Mouse (Mus musculus): ENCODE data around the gene Plpp2.

- no peak for TF ChIP-seq POLR2A (IDR thresholded peaks at IDR 0.05; ENCODE audit: insufficient read depth, low read depth, low read length)
- no peak for TF ChIP-seq CTCF (IDR thresholded peaks at IDR 0.05; ENCODE audit: insufficient read depth, low read depth, low read length)
Observed at GRCm38 (mm10) chr10:79502830-79503644, 30.6 kb downstream of the Plpp2 start.
